Mouse (Mus musculus) limb, embryonic 10.5 days (tissue): ENCODE results near the gene Frs2. TPM values are rescaled to one million over a fixed set of nuclear protein-coding genes. Genes with fewer than 3 reads are reported as not detected.
A peak's percentile ranks its signal among the peaks of the same experiment; 100 is the strongest.

Source experiments
- DNase-seq: peaks from one replicate; pipeline ENCODE4 v3.0.0-alpha.2; 2017; ENCODE audit warnings: low spot score
- H3K27ac ChIP-seq: fragments of 300-500 bp; sonication (generic); 2 replicates; pipeline ENCODE4 v1.5.1; 2016; ENCODE audit warnings: mild to moderate bottlenecking
- H3K27me3 ChIP-seq: fragments of 300-500 bp; sonication (generic); 2 replicates; pipeline ENCODE4 v1.6.1; 2016; ENCODE audit warnings: low read depth, mild to moderate bottlenecking; ENCODE audit not compliant: poor library complexity, severe bottlenecking
- H3K36me3 ChIP-seq: fragments of 300-500 bp; sonication (generic); 2 replicates; pipeline ENCODE4 v1.6.1; 2016; ENCODE audit warnings: mild to moderate bottlenecking, moderate library complexity
- H3K4me1 ChIP-seq: fragments of 300-500 bp; sonication (generic); 2 replicates; pipeline ENCODE4 v1.6.1; 2016
- H3K4me3 ChIP-seq: fragments of 300-500 bp; sonication (generic); 2 replicates; pipeline ENCODE4 v1.5.1; 2016; ENCODE audit warnings: mild to moderate bottlenecking, moderate library complexity
- H3K9me3 ChIP-seq: fragments of 300-500 bp; sonication (generic); replicated peaks from 2 replicates; pipeline ENCODE4 v1.6.1; 2016; ENCODE audit warnings: mild to moderate bottlenecking
- WGBS: fragments of 180-500 bp; shearing (Covaris S2); methylation state at CpG from one replicate; pipeline ENCODE4 v1.1.7; 2016; 5-methylcytosine and 5-hydroxymethylcytosine counted together
- polyA plus RNA-seq: library from polyadenylated mRNA; unstranded; fragments of >200 nt; fragmentation: Nextera tagmentation; extraction: Ambion mirVana; gene quantifications from 2 replicates; pipeline ENCODE4 v1.2.1, GENCODE M21; 2016

Gene Frs2
- polyA plus RNA-seq, 1 experiment from 2014 or later = 20.0 TPM

GRCm38 (mm10) chr10:117162662-117163061 is 14.3 kb upstream of the Frs2 start:
- DNase-seq = no peak
- Histone ChIP-seq H3K27me3 (no peaks in the 10 kb centered on the region), H3K9me3 (no peaks in the 10 kb centered on the region), H3K4me3 (no peak overlapping the region), H3K4me1 (peaks cover 8% of the 10 kb centered on the region), H3K36me3 (no peaks in the 10 kb centered on the region), H3K27ac (no peak overlapping the region)
- WGBS = 46% methylated on average over 11 of the region's 11 CpGs

GRCm38 (mm10) chr10:117160099-117160498 is 11.8 kb upstream of the Frs2 start:
- WGBS = 84% methylated on average over 11 of the region's 11 CpGs
- H3K36me3 ChIP-seq = no peaks in the 10 kb centered on the region
- no peaks in the 10 kb centered on the region for H3K9me3 ChIP-seq

GRCm38 (mm10) chr10:117152247-117152646 is 3.9 kb upstream of the Frs2 start:
- H3K27ac ChIP-seq = peak overlapping the region; percentile 16
- no peaks in the 10 kb centered on the region for H3K36me3 ChIP-seq
- peaks cover 37% of the 10 kb centered on the region for H3K4me1 ChIP-seq
- WGBS = 19% methylated on average over 7 of the region's 7 CpGs
- H3K4me3 ChIP-seq = no peak overlapping the region
- no peak for DNase-seq
- 0 out of 2 replicates have a peak, but pooled peaks cover 7% of the 10 kb centered on the region for H3K27me3 ChIP-seq
- no peaks in the 10 kb centered on the region for H3K9me3 ChIP-seq

More at GRCm38 (mm10) chr10:117160099-117160498, 11.8 kb upstream of the Frs2 start:
- H3K4me1 ChIP-seq = peaks cover 8% of the 10 kb centered on the region
- no peaks in the 10 kb centered on the region for H3K27me3 ChIP-seq
- no peak overlapping the region for H3K4me3 ChIP-seq
- no peak for DNase-seq
- no peak overlapping the region for H3K27ac ChIP-seq

GRCm38 (mm10) chr10:117151676-117152075 is 3.3 kb upstream of the Frs2 start:
- Histone ChIP-seq H3K27ac (no peak overlapping the region), H3K4me1 (peaks cover 41% of the 10 kb centered on the region), H3K36me3 (no peaks in the 10 kb centered on the region), H3K4me3 (no peak overlapping the region), H3K27me3 (0 out of 2 replicates have a peak, but pooled peaks cover 7% of the 10 kb centered on the region), H3K9me3 (no peaks in the 10 kb centered on the region)
- no peak for DNase-seq
- WGBS = 44% methylated on average over 4 of the region's 4 CpGs

GRCm38 (mm10) chr10:117151241-117151640 is 2.9 kb upstream of the Frs2 start:
- DNase-seq = no peak
- Histone ChIP-seq H3K9me3 (no peaks in the 10 kb centered on the region), H3K36me3 (no peaks in the 10 kb centered on the region), H3K4me3 (no peak overlapping the region), H3K27ac (no peak overlapping the region), H3K27me3 (0 out of 2 replicates have a peak, but pooled peaks cover 7% of the 10 kb centered on the region), H3K4me1 (peaks cover 45% of the 10 kb centered on the region)
- WGBS = 8% methylated on average over 11 of the region's 11 CpGs

- Histone ChIP-seq H3K9me3 (no peaks in the 10 kb centered on the region), H3K27me3 (0 out of 2 replicates have a peak, but pooled peaks cover 7% of the 10 kb centered on the region), H3K27ac (no peak overlapping the region), H3K36me3 (no peaks in the 10 kb centered on the region), H3K4me3 (0 out of 2 replicates have a peak overlapping the region, but pooled peaks have one; percentile 9), H3K4me1 (peaks cover 46% of the 10 kb centered on the region)
- WGBS = 15% methylated on average over 10 of the region's 10 CpGs
- DNase-seq = no peak
Measured at GRCm38 (mm10) chr10:117150764-117151163, 2.4 kb upstream of the Frs2 start.

GRCm38 (mm10) chr10:117149942-117150617 is 1.7 kb upstream of the Frs2 start:
- WGBS = 2% methylated on average over 23 of the region's 23 CpGs
- H3K27me3 ChIP-seq = 0 out of 2 replicates have a peak, but pooled peaks cover 7% of the 10 kb centered on the region
- peaks cover 50% of the 10 kb centered on the region for H3K4me1 ChIP-seq
- H3K9me3 ChIP-seq = no peaks in the 10 kb centered on the region
- peak; percentile 57 for DNase-seq
- H3K4me3 ChIP-seq = peak overlapping the region; percentile 99
- H3K27ac ChIP-seq = peak overlapping the region; percentile 59
- H3K36me3 ChIP-seq = no peaks in the 10 kb centered on the region

GRCm38 (mm10) chr10:117149241-117149640 is 907 bp upstream of the Frs2 start:
- 17% methylated on average over 7 of the region's 7 CpGs for WGBS
- H3K4me1 ChIP-seq = peaks cover 55% of the 10 kb centered on the region
- no peak for DNase-seq

GRCm38 (mm10) chr10:117147463-117148360 is 622 bp downstream of the Frs2 start:
- peak; percentile 57 for DNase-seq
- H3K4me1 ChIP-seq = peaks cover 55% of the 10 kb centered on the region
- WGBS = under 1% methylated on average over 72 of the region's 72 CpGs

More at GRCm38 (mm10) chr10:117149241-117149640, 907 bp upstream of the Frs2 start:
- no peaks in the 10 kb centered on the region for H3K9me3 ChIP-seq
- H3K27me3 ChIP-seq = 0 out of 2 replicates have a peak, but pooled peaks cover 7% of the 10 kb centered on the region
- H3K4me3 ChIP-seq = peak overlapping the region; percentile 99
- no peaks in the 10 kb centered on the region for H3K36me3 ChIP-seq
- H3K27ac ChIP-seq = no peak overlapping the region

GRCm38 (mm10) chr10:117146421-117146820 is 1.9 kb downstream of the Frs2 start:
- peak; percentile 25 for DNase-seq
- H3K27me3 ChIP-seq = 0 out of 2 replicates have a peak, but pooled peaks cover 7% of the 10 kb centered on the region
- peaks cover 50% of the 10 kb centered on the region for H3K4me1 ChIP-seq
- WGBS = 63% methylated on average over 9 of the region's 9 CpGs
- no peaks in the 10 kb centered on the region for H3K36me3 ChIP-seq
- no peak overlapping the region for H3K4me3 ChIP-seq
- H3K27ac ChIP-seq = no peak overlapping the region
- H3K9me3 ChIP-seq = no peaks in the 10 kb centered on the region

More at GRCm38 (mm10) chr10:117147463-117148360, 622 bp downstream of the Frs2 start:
- Histone ChIP-seq H3K9me3 (no peaks in the 10 kb centered on the region), H3K27ac (peak overlapping the region; percentile 97), H3K36me3 (no peaks in the 10 kb centered on the region), H3K27me3 (0 out of 2 replicates have a peak, but pooled peaks cover 7% of the 10 kb centered on the region), H3K4me3 (peak overlapping the region; percentile 99)

GRCm38 (mm10) chr10:117145546-117146265 is 2.6 kb downstream of the Frs2 start:
- peaks cover 49% of the 10 kb centered on the region for H3K4me1 ChIP-seq

GRCm38 (mm10) chr10:117144628-117145027 is 3.7 kb downstream of the Frs2 start:
- Histone ChIP-seq H3K9me3 (no peaks in the 10 kb centered on the region), H3K27me3 (0 out of 2 replicates have a peak, but pooled peaks cover 5% of the 10 kb centered on the region), H3K36me3 (no peaks in the 10 kb centered on the region), H3K4me3 (no peak overlapping the region), H3K27ac (no peak overlapping the region), H3K4me1 (peaks cover 42% of the 10 kb centered on the region)
- WGBS = 75% methylated on average over 6 of the region's 6 CpGs
- peak; percentile 28 for DNase-seq

More at GRCm38 (mm10) chr10:117145546-117146265, 2.6 kb downstream of the Frs2 start:
- peak; percentile 16 for DNase-seq
- H3K27ac ChIP-seq = no peak overlapping the region
- no peaks in the 10 kb centered on the region for H3K36me3 ChIP-seq
- H3K4me3 ChIP-seq = no peak overlapping the region
- H3K27me3 ChIP-seq = 0 out of 2 replicates have a peak, but pooled peaks cover 7% of the 10 kb centered on the region
- WGBS = 86% methylated on average over 8 of the region's 8 CpGs
- H3K9me3 ChIP-seq = no peaks in the 10 kb centered on the region
